Mouse (Mus musculus) kidney, adult 2 months (tissue): Measurements from ENCODE around the gene Grn.

Source experiments
- CTCF ChIP-seq: fragments of 200-500 bp; conservative IDR thresholded peaks from 2 replicates; pipeline ENCODE4 v1.5.1; 2011; ENCODE audit warnings: low read depth, mild to moderate bottlenecking, control low read depth, low read length, moderate library complexity, mixed read lengths; ENCODE audit not compliant: insufficient read depth, insufficient read length
- POLR2A ChIP-seq: fragments of 200-500 bp; IDR thresholded peaks from one replicate; pipeline ENCODE4 v1.6.1; 2011; ENCODE audit warnings: low read depth, low read length, control low read depth

DNA sequence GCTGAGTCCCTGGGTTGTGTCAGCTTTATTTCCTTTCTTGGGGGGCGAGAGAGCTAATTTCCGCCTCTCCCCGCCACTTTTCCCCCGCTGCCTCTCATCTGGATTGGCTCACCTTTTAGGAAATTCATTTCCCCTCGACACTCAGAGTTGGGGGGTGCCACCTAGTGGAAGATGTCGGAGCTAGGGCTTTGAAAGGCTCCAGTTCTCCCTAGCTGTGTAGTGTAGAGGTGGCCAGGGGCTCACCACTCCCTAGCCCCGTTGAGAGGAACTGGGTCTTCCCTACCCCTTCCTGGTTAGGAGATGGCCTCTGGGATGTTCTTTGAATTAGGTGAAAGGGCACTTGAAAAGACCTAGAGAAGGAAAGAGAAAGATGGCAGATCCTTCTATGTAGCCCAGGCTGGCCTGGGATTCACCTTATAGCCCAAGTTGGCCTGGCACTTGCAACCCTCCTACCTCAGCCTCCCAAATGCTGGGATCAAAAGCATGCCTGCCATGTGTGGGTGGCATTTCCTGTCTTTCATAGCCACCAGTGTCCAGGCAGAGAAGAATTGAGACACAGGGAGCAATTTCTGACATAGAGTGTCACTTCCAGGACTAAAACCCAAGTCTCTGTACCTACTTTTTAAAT, 1.0 kb downstream of the Grn start:
- peak; percentile 77 for TF ChIP-seq CTCF
- no peak for TF ChIP-seq POLR2A
